Mouse (Mus musculus): ENCODE results near the gene Pus10.

The Pus10 gene

DNA sequence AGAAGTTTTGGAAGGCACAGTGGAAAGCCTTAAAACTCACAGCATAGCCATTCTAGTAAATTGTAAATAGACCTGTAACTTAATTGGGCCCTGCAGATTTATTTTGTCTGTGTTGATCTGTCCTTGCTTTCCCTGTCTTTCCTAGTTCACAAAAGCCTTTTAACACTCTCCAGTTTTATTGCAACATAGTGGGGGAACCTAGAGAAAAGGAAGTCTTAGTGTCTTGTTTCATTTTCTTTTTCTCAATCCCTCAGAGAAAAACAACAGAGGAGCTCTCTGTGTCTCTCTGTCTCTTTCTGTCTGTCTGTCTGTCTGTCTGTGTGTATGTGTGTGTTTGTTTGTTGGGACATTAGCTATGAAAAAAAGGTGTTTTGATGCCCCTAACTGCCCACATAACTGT, 30.4 kb downstream of the Pus10 start:
- DNase-seq (ENCODE audit: low read depth), result no peak

DNA sequence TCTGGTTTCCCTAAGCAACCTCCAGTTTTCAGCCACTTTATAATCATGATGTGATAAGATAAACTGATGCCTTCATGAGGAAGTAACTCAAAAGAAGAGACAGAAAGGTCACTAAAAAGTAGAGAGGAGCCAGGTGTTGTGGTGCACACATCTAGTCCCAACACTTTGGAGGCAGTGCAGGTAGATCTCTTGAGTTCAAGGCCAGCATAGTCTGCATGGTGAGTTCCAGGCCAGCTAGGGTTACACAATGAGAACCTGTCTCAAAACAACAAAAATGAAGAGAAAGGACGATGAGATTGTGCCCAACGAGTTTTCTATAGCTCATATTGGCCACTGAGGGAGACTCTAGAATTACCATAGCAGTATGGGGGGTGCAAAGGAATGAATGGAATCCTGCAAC, 33.1 kb downstream of the Pus10 start:
- no peak for DNase-seq (ENCODE audit: low read depth)

DNA sequence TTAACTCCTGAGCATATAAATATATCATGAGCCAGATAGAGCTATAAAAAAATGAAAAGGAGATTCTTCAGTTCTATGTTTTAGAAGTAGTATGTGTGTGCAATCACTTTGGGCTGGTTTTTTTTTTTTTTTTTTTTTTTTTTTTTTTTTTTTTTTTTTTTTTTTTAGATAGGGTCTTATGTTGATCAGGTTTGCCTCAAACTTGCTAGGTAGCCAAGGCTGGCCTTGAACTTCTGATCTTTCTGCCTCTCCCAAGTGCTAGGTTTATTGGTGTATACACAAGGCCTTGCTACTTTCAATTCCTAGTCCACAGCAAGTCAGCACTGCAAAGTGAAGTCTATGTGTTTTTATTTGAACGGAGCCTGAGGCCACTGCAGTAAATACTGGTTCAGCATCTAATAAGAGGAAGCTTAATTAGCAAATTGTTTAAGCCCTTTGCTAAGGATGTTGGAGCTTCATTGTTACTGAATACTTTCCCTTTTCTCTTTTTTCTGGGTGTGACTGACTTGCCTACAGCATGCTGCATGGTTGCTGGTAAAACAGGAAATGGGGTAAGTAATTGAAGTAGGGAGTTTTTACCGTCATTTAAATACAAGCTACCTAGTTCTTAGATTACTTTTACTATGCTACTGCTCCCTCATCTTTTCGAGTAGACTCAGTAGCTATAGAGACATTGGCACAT, 34.1 kb downstream of the Pus10 start:
- DNase-seq (ENCODE audit: low read depth), result no peak

DNA sequence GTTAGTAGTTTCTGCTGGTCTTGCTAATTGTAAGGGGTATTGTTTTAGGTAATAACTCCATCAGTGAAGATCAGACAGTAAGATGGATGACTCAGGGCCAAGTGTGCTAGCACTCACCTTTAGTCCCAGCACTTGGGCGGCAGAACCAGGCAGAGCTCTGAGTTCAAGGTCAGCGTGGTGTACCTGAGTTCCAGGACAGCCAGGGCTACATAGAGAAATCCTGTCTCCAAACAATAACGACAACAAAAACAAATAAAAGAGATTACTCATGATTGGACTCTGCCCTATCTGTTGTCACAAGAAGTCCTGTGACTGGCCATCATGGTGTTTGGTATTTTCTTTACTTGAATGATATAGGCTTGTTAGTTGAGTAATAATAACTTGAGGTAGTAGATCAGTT, 36.4 kb downstream of the Pus10 start:
- DNase-seq (ENCODE audit: low read depth), result no peak

DNA sequence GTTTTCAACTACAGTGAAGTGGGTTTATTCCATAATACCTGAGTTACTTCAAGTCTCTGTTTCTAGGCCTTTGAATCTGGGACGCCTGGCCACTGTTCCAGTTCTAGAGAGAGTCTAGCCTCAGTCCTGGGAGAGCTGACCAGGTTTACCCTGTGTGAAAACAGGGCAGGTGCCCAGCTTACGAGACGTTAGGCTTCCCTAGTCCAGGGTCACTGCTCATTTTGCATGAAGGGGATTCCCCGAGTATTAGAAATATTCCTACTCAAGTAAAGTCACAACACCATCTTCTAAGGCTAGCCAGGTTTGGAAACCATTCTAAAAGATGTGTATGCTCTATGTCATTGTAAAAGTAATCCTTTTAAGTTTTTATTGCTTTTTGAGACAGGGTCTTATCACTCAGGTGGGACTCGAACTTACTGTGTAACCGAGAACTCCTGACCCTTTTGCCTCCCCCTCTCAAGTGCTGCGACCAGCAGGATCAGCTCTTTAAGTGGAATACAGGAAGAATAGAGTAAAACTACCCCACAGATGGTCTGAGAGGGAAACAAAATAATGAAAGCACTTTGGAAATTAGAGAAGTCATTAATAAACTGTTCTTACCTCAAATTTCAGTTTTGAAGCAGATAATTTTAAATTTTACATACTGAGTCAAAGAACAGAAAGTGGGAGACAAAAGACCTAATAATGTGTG, 39.3 kb downstream of the Pus10 start:
- DNase-seq (ENCODE audit: low read depth), result no peak

DNA sequence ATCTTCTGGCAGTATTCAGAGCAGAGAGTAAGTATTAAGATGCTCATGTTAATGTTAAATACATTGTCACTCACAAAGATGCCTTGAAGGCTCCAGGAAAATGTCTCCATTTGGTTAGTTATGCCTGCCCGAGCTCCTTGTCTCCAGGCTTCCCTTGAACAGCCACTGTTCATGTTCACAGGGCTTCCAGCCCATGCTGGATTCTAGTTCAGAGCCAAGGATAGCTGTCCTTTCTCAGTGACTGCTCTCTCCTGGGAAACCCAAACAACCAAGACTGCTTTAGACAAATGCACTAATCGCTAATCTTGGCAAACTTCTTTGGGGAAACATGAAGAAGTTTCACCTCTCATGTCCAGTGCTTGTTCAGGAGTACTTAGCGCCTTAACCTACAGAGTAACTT, 46.8 kb downstream of the Pus10 start:
- no peak for DNase-seq (ENCODE audit: low read depth)

DNA sequence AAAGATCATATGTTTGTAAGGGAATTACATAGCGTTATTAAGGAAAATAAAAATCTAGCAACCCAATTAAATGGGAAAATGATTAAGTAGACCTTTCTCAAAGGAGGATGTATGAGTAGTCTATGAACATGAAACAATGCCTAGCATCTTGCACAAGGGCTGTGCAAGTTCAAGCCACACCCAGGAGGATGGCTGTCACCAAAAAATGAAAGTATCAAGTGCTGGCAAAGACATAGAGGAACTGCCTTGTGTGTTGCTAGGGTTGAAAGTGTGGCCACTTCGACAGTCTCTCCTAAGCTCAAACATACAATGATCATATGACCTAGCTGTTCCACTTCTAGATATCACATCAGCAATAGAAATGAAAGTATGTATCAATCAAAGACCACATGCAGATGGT, 53.4 kb downstream of the Pus10 start:
- no peak for DNase-seq (ENCODE audit: low read depth)

DNA sequence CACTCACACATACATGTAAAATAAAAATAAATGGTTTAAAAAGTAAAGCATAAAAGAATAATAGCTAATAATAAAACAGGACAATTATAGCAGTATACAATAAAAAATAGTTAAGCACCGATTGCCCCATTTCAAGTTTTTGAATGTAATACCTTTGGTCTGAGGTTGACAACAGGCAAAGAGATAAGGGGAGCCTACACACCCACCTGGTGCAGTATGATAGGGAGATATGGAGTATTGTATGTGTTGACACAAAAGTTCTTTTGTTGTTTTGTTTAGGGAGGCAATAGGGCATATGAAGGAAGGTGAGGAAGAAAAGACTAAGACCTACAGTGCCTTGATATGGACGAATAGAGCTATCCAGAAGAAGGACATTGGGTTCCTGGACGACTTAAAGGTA, 54.4 kb downstream of the Pus10 start:
- DNase-seq (ENCODE audit: low read depth), result no peak

DNA sequence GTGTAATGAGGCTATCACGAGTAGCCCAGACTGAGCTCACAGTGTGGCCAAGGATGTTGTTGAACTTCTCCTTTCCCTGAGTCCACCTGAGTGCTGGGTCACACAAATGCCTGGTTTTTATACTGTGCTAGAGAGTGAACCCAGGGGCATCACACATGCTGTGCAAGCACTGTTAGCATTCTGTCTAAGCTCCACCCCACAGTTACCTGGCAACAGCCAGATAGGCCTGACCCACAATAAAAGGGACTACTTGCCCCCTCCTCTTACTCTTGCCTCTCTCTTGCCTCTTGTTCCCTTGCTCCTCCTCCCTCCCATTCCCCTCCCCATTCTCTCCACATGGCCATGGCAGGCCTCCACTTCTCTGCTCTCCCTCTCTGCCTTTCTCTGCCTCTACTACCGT, 56.9 kb downstream of the Pus10 start:
- DNase-seq (ENCODE audit: low read depth), result no peak

DNA sequence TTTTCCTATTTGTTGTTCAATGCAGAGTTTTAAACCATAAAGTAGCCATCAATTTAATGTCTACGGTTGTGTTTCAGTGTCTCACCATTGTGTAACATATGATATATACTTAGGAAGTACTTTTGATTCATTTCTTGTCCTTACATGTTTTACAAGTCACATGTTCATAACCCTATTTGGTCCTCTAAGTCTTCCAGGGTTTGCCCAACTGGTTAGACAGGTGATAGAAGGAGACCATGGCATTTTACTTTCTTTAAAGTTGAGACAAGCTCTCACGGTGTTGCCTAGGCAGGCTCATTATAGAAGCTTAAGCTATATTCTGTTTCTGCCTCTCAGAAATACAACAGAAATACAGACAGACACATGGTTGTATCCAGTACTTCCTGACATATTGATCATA, 60.4 kb downstream of the Pus10 start:
- no peak for DNase-seq (ENCODE audit: low read depth)

DNA sequence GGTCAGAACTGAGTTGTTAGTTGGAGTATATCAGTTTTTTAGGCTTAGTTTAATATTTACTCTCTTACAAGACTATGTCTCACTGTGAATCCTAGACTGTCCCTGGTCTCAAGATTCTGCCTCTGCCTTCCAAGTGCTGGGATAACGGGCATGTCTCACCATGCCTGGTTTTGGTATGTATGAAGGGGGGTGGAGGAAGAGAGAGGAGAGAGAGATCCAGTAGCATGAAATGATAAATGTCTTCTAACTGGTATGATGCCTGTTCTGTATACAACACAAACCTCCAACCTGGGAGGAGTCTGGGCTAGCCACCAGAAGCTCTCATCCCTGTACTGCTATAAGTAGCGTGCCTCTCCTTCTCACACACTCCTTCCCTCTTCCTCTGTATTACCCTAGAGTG, 61.0 kb downstream of the Pus10 start:
- no peak for DNase-seq (ENCODE audit: low read depth)

DNA sequence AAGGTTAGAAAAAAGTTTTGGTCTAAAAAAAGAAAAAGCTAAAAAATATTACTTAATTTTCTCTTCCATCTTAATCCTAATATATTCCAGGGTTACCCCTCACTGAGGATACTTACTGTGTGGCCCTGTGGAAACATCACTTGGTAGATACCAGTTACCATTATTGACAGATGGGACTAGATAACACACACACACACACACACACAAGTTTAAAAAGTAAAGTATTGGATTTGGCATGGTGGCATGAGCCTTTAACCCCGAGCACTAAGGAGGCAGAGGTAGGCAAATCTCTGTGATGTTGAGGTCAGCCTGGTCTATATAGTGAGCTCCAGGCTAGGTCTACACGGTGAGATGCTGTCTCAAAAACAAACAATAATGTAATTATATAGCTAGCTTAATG, 62.7 kb downstream of the Pus10 start:
- no peak for DNase-seq (ENCODE audit: low read depth)

DNA sequence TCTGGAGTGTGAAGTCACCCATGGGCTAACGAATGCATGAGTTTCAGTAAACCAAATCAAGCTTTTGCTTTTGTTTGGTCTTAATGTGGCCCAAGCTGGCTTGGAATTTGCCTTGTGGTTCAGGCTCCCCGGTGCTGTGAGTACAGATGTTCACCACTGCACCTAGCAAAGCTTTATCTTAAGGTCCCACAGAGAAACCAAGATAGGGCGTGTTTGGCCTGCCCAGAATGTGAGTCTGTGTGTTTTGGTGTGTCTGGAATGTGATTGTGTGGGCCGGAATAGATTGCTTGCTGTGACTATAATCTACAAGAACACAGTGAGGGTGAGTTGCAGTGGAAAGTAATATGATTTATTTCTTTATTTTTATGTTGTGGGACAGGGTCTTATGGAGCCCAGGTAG, 64.6 kb downstream of the Pus10 start:
- no peak for DNase-seq (ENCODE audit: low read depth)

DNA sequence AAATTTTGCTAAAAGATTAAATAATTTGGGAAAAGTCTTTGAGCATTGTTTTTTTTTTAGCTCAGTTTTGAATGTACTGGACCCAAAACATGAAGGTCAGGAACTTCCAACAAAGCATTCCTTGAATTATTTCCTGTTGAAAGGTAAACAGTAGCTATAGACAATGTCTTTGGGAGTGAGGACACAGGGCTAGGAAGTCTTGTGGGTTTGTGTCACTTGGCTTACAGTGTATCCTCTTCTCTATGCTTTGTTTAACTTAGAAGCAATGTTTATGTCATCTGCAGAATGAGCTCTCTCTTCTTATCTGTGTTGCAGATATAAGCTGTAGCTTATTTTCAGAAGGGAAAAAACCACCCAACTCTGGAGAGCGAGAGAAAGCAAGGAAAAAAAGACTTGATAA, 67.4 kb downstream of the Pus10 start:
- DNase-seq (ENCODE audit: low read depth), result no peak

DNA sequence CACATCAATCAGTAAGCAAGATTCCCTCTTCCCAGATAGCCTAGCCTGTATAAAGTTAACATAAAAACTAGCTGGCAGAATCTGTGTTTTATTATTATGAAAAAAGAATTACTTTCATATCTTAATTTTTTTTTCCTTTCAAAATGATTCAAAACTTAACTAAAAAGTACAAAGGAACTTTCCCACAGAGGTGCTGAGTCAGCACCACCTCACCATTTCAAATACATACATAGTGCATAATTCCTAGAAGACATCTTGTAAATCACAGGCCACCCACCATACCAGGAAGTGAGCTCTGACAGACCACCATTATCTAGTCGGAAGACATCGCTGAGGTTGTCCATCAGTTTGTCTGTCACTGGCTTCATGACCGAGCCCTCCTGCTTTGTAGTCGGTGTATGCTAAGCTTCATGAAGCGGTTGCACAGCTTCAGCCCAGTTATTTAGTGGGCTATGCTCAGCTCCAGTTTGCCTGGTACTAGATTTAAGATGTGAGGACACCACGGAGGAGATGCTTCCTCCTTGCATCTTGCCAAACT, 69.3 kb downstream of the Pus10 start:
- DNase-seq (ENCODE audit: low read depth), result no peak

DNA sequence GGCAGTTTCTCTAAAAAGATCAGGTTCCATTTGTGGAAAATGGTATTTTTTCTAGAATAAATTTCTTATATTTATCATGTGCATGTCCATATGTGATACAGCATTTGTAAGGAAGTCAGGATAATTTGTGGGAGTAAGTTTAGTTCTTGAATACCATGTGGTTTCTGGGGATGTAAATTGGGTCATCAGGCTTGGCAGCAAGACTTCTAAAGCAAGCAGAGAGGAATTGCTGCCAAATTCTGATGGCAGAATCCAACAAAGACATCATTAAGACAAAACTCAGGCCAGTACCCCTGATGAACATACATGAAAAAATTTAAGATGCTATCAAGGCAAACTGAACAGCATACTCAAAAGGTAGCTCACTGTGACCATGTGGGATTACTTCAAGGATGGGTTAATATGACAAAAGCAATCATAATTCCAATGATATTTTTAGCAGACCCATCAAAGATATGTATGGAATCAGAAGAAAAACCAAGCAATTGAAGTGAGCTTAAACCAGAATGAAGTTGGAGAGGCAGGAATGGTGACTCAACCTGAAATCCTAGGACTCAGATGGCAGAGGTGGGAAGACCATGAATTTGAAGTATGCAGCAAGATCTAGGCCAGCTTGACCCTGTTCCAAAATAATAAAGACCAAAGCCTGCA, 70.5 kb downstream of the Pus10 start:
- DNase-seq (ENCODE audit: low read depth), result no peak

DNA sequence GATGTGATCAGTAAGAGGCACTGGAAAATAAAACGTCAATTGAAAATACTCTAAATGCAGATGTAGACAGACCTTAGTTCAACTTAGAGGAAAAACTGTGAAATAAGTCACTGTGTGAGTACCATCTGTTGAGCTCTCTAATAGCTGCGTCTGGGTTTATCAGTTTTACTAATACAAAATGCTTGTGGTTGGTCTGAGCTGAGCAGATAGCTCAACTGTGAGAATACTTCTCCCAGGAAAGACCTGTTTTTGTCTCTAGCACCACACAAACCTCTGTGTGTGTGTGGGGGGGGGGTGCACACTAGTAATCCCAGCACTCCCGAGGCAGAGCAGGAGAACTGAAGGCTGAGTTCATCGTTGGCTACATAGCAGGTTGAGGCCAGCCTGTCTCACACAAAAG, 75.4 kb downstream of the Pus10 start:
- no peak for DNase-seq (ENCODE audit: low read depth)

DNA sequence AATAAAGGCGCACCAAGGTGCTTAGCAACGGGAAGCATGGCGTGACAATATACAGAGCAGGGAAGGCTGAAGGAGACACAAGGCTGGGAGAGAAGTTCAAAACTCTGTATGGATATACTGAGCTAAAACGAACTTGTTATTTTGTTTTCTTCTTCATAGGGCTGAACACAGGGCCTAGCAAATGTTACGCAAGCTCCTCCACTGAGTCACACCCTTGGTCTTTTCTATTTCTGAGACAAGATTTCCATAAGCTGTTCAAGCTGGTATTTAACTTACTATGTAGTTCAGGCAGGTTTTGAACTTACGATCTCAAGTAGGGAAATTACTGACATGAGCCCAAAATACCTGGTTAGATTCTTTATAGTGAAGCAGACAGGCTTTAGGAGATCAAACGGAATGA, 75.9 kb downstream of the Pus10 start:
- no peak for DNase-seq (ENCODE audit: low read depth)

DNA sequence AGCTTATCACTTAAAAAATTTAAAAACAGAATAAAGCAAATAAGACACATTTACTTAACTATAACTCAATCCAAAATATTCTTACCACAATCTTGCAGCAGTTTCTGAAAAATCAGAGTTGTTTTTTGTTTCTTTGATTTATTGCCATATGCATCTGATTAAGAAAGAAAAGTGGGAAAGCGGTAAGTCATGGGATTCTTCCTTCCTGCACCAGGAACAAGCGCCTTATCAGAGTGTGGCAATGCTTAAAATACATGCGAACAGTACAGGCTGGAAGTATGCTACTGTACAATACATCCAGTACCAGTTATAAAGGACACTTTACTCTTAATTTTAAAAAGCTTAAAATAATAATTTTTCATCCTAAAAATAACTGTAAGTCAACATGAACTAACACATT, 78.9 kb downstream of the Pus10 start:
- no peak for DNase-seq (ENCODE audit: low read depth)

DNA sequence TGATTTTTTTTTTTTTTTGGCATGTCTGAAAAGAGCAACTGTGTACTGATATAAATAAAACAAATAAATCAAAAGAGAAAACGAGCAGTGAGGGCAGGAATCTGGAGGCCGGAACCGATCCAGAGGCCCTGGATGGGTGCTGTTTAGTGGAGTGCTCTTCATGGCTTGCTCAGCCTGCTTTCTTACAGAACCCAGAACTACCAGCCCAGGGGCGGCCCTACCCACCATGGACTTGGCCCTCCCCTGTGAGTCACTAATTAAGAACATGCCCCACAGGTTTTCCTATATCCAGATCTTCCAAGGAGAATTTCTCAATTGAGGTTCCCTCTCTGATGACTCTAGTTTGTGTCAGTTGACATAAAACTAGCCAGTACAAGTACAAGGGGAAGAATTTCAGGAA, 80.6 kb downstream of the Pus10 start:
- DNase-seq (ENCODE audit: low read depth), result no peak

DNA sequence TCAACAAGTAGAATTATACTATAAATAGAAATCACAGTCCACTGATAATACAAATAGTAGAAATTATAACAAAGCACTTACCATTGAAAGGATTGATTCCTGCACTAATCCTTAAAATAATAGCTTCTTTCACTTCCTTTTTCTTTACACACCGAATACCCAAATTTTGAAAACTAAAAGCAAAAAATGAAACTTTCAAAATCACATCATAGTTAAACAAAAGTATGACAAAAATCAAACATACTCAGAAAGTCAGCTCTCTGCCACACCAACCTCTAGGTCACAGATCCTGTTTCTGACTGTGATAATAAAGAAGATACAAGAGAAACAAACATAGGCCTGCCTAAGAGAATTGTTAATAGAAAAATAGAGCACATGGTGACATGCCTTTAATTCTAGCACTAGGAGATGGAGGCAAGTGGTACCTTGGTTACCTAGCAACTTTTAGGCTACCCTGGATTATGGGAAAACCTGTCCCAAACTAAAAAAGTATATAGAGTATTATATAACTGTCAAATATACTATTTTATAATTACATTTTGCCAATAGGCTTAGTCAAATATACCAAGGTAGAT, 87.7 kb downstream of the Pus10 start:
- no peak for DNase-seq (ENCODE audit: low read depth)

DNA sequence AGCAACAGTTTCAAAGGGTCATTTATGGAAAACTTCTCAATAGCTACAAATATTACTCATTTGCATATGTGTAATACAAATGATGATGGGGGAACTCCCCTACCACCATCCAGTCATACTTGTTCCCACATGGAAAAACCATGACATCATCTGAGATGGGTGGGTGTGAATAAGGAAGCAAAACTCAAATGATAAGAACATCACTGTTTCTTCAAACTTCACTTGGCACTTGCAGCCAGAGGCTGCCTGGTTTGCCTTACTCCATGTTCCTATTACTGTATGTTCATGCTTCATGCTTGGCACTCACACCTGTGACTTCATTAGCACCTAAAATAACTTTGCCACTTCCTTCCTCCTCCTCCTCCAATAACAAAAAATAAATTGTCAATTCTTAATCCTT, 88.9 kb downstream of the Pus10 start:
- DNase-seq (ENCODE audit: low read depth), result no peak

DNA sequence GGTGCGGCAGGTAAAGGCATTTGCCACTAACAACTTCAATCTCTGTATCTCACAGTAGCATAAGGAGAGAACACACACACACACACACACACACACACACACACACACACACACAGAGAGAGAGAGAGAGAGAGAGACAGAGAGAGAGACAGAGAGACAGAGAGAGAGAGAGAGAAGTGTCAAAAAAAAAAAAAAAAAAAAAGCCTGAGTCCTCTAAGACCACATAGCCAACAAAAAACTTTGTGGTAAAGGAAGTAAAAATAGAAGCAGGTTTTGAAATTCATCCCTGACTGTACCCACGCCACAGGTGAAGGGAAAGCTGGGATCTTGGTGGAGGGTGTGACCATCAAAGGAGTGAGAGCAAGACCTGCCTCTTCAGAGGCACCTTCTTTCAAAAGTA, 92.7 kb downstream of the Pus10 start:
- DNase-seq (ENCODE audit: low read depth), result no peak

Data from c-Kit-positive CD71-negative TER-119-negative erythroid progenitor cells, embryonic 14.5 days (primary cell).